Mouse (Mus musculus): ENCODE data around the gene Pex19. TPM values are rescaled to one million over a fixed set of nuclear protein-coding genes. Genes with fewer than 3 reads are reported as not detected.

The Pex19 gene
- polyA plus RNA-seq, 1 experiment: 106 TPM

GRCm38 (mm10) chr1:172183915-172184314, 57.4 kb downstream of the Pex19 start:
- TF ChIP-seq CTCF (IDR thresholded peaks at IDR 0.05; ENCODE audit: borderline replicate concordance, extremely low read depth, insufficient read depth, insufficient read length) (no peak), POLR2A (IDR thresholded peaks at IDR 0.05; ENCODE audit: borderline replicate concordance, extremely low read depth, insufficient read depth, insufficient read length, poor library complexity, severe bottlenecking) (no peak)
- DNase-seq (ENCODE audit: low read depth): no peak

Other genes starting within 250 kb of the Pex19 start
- gene Gm10521, start 231.1 kb upstream of the Pex19 start, polyA plus RNA-seq (2012; rRNA removed): not detected in 2 replicates
- 0.11 TPM in 1 of 2 replicates, not detected in the other for gene Slamf6, start 209.2 kb upstream of the Pex19 start, polyA plus RNA-seq (2012; rRNA removed)
- 61.5 and 87.3 TPM in 2 replicates for gene Vangl2, start 98.3 kb upstream of the Pex19 start, polyA plus RNA-seq (2012; rRNA removed)
- 14.8 and 19.3 TPM in 2 replicates for gene Nhlh1, start 69.2 kb upstream of the Pex19 start, polyA plus RNA-seq (2012; rRNA removed)
- gene Copa, start 44.2 kb upstream of the Pex19 start, polyA plus RNA-seq (2012; rRNA removed): 79.5 and 135 TPM in 2 replicates
- 136 and 139 TPM in 2 replicates for gene Ncstn, start 44.0 kb upstream of the Pex19 start, polyA plus RNA-seq (2012; rRNA removed)
- 76.6 and 84.5 TPM in 2 replicates for gene Dcaf8, start 21.3 kb downstream of the Pex19 start, polyA plus RNA-seq (2012; rRNA removed)
- 308 and 321 TPM in 2 replicates for gene Pea15a, start 80.0 kb downstream of the Pex19 start, polyA plus RNA-seq (2012; rRNA removed)
- gene Casq1, start 93.1 kb downstream of the Pex19 start, polyA plus RNA-seq (2012; rRNA removed): 2.6 and 3.9 TPM in 2 replicates
- 0.05 and 0.08 TPM in 2 replicates for gene Atp1a4, start 131.7 kb downstream of the Pex19 start, polyA plus RNA-seq (2012; rRNA removed)
- gene Igsf8, start 134.9 kb downstream of the Pex19 start, polyA plus RNA-seq (2012; rRNA removed): 110 and 207 TPM in 2 replicates
- 51.5 and 82.9 TPM in 2 replicates for gene Atp1a2, start 171.3 kb downstream of the Pex19 start, polyA plus RNA-seq (2012; rRNA removed)
- gene Kcnj9, start 202.6 kb downstream of the Pex19 start, polyA plus RNA-seq (2012; rRNA removed): 6.9 and 8.0 TPM in 2 replicates
- 3.2 and 5.9 TPM in 2 replicates for gene Kcnj10, start 214.5 kb downstream of the Pex19 start, polyA plus RNA-seq (2012; rRNA removed)
- gene Pigm, start 249.8 kb downstream of the Pex19 start, polyA plus RNA-seq (2012; rRNA removed): 9.4 and 9.8 TPM in 2 replicates